Mouse (Mus musculus) erythroblast, embryonic 14.5 days (primary cell): ENCODE results near the gene Olfr535.

Experiments
- GATA1 ChIP-seq: IDR thresholded peaks from 2 replicates; pipeline ENCODE4 v1.6.1; 2012; ENCODE audit warnings: low read length, inconsistent platforms, mixed read lengths
- TAL1 ChIP-seq: IDR thresholded peaks from 3 replicates; pipeline ENCODE4 v1.6.1; 2012; ENCODE audit warnings: low read length, inconsistent platforms, mixed read lengths

- TF ChIP-seq GATA1 (no peak), TAL1 (no peak)
Measured at GRCm38 (mm10) chr7:140477886-140478285, 6.1 kb upstream of the Olfr535 start.
